Mouse (Mus musculus) ES-E14 (cell line): ENCODE measurements around the gene Gm17364. TPM values are rescaled to one million over a fixed set of nuclear protein-coding genes. Genes with fewer than 3 reads are reported as not detected.
"Not testable (repeated sequence)": the region's sequence is repeated elsewhere in the genome, so short reads cannot be mapped to it uniquely, and the experiment has no call there.

Experiments
- DNase-seq: peaks from one replicate; pipeline ENCODE4 v3.0.0-alpha.2; 2013; ENCODE audit warnings: low read depth, low spot score
- H3K27ac ChIP-seq: 2 replicates; pipeline ENCODE4 v1.5.1; 2012; ENCODE audit warnings: low read depth, mild to moderate bottlenecking, low read length, moderate library complexity, mixed read lengths; ENCODE audit not compliant: poor library complexity, insufficient read depth, severe bottlenecking
- H3K36me3 ChIP-seq: 2 replicates; pipeline ENCODE4 v1.6.1; 2012; ENCODE audit warnings: mild to moderate bottlenecking, low read length, moderate library complexity, mixed read lengths; ENCODE audit not compliant: control insufficient read depth, poor library complexity, insufficient read depth, severe bottlenecking
- H3K4me1 ChIP-seq, 2 experiments: fragments of 150-350 bp in 1 of 2; sonication (generic) in 1 of 2; 2 replicates each; pipeline ENCODE4 v1.6.1; 2012; ENCODE audit warnings: low read length in 2 of 2, mild to moderate bottlenecking in 1 of 2, mixed read lengths in 1 of 2; ENCODE audit not compliant: control insufficient read depth in 2 of 2, insufficient read depth in 2 of 2, poor library complexity in 1 of 2
- H3K4me3 ChIP-seq, 2 experiments: fragments of 150-350 bp in 1 of 2; sonication (generic) in 1 of 2; 2 replicates each; pipeline ENCODE4 v1.5.1; 2012; ENCODE audit warnings: low read length in 2 of 2, low read depth in 1 of 2, mild to moderate bottlenecking in 1 of 2, mixed read lengths in 1 of 2; ENCODE audit not compliant: insufficient read depth in 1 of 2, poor library complexity in 1 of 2, severe bottlenecking in 1 of 2
- H3K9ac ChIP-seq: 2 replicates; pipeline ENCODE4 v1.6.1; 2012; ENCODE audit warnings: low read depth, mild to moderate bottlenecking, low read length, mixed read lengths; ENCODE audit not compliant: poor library complexity, insufficient read depth, severe bottlenecking
- H3K9me3 ChIP-seq: fragments of 150-350 bp; sonication (generic); 2 replicates; pipeline ENCODE4 v1.6.1; 2012; ENCODE audit warnings: low read depth, mild to moderate bottlenecking, low read length; ENCODE audit not compliant: control insufficient read depth, insufficient read depth
- CHD2 ChIP-seq: IDR thresholded peaks from 2 replicates; pipeline ENCODE4 v1.6.1; 2014; ENCODE audit warnings: mild to moderate bottlenecking, low read depth, low read length, inconsistent platforms
- HCFC1 ChIP-seq: IDR thresholded peaks from 2 replicates; pipeline ENCODE4 v1.6.1; 2012; ENCODE audit warnings: low read length, inconsistent platforms, borderline replicate concordance; ENCODE audit not compliant: insufficient read depth
- MAFK ChIP-seq: IDR thresholded peaks from 2 replicates; pipeline ENCODE4 v1.6.1; 2014; ENCODE audit warnings: mild to moderate bottlenecking, low read depth, low read length, inconsistent platforms; ENCODE audit not compliant: insufficient read depth
- ZC3H11A ChIP-seq: IDR thresholded peaks from 2 replicates; pipeline ENCODE4 v1.6.1; 2012; ENCODE audit warnings: low read depth, mild to moderate bottlenecking, inconsistent platforms, low read length, borderline replicate concordance
- ZNF384 ChIP-seq: IDR thresholded peaks from 2 replicates; pipeline ENCODE4 v1.6.1; 2012; ENCODE audit warnings: low read depth, low read length, inconsistent platforms
- in situ Hi-C, 2 experiments: fragments of 600-800 bp; cut with MboI; formaldehyde crosslinking; loops; one replicate each; pipeline ENCODE4 v1.15.1; 2025; ENCODE audit warnings: low sequenced_read_pairs in 2 of 2, inconsistent platforms in 1 of 2; ENCODE audit not compliant: unreplicated experiment in 2 of 2
- total RNA-seq: library from RNA; depleted of rRNA; stranded (reverse); fragments of 300-350 nt; gene quantifications from 2 replicates; pipeline ENCODE4 v1.2.3, GENCODE M21; 2012

Gene Gm17364
- total RNA-seq, 1 experiment = not detected

DNA sequence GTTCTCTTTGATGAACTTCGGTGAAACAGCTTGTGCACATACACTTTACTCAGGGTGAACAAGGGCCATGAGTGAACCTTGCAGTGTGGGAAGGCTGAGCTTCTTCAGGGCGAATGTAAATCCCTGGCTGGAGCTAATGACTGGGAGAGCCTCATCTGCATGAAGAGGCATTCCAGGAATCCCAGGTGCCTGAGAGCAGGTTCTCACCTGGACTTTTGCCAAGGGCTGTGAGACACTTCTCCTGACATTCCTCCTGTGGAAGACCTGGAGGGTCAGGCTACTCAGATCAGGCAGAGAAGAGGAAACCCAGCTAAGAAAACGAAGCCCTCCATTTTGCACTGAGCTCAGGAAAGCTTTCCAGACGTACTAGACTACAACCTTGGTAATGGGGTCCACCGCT lies 6.9 kb upstream of the Gm17364 start:
- H3K36me3 ChIP-seq = no peaks in the 10 kb centered on the region
- no peak overlapping the region for H3K27ac ChIP-seq
- no peaks in the 10 kb centered on the region for H3K9me3 ChIP-seq
- no peak for DNase-seq
- H3K4me1 ChIP-seq = no peaks in the 10 kb centered on the region
- TF ChIP-seq MAFK = no peak
- TF ChIP-seq ZNF384 = no peak
- TF ChIP-seq CHD2 = no peak
- no peak for TF ChIP-seq ZC3H11A
- H3K9ac ChIP-seq = no peak overlapping the region
- in situ Hi-C loops = loop anchor here in 1 of 2 experiments (25.0 kb wide), 1 partner anchor 282 kb away; no protein-coding TSS in a partner anchor
- H3K4me3 ChIP-seq = no peak overlapping the region

DNA sequence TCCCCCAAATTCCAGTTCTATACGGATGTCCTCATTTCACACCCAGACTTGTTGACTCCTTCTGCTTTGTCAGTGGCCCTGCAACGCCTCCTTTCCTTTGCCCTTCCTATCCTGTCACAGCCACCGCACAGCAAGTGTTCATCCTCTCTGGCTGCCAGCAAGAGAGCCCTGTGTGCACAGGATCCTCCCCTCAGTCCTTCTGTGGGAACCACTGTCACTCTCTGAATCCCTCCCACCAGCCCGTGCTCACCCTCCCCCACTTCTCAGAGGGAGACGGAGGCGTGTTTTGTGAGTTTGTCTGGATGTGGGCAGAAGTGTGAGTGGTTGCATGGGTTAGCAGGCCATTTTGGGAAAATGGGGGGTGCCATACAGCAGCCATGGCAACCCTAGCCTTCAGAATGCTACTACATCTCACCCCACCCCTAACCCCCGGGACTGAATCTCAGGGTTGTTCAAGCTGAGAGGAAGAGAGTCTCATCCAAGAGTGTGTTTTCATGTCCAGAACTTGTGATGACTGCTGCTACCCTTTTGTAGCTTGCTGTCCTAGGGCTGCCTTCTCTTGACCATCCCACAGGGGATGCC lies 5.9 kb downstream of the Gm17364 start:
- Histone ChIP-seq H3K27ac (no peak overlapping the region), H3K9ac (no peak overlapping the region), H3K9me3 (no peaks in the 10 kb centered on the region), H3K4me1 (no peaks in the 10 kb centered on the region), H3K36me3 (no peaks in the 10 kb centered on the region), H3K4me3 (no peak overlapping the region)
- DNase-seq = no peak
- in situ Hi-C loops = no loop called here
- TF ChIP-seq HCFC1 (no peak), MAFK (no peak), ZC3H11A (no peak), ZNF384 (no peak)

DNA sequence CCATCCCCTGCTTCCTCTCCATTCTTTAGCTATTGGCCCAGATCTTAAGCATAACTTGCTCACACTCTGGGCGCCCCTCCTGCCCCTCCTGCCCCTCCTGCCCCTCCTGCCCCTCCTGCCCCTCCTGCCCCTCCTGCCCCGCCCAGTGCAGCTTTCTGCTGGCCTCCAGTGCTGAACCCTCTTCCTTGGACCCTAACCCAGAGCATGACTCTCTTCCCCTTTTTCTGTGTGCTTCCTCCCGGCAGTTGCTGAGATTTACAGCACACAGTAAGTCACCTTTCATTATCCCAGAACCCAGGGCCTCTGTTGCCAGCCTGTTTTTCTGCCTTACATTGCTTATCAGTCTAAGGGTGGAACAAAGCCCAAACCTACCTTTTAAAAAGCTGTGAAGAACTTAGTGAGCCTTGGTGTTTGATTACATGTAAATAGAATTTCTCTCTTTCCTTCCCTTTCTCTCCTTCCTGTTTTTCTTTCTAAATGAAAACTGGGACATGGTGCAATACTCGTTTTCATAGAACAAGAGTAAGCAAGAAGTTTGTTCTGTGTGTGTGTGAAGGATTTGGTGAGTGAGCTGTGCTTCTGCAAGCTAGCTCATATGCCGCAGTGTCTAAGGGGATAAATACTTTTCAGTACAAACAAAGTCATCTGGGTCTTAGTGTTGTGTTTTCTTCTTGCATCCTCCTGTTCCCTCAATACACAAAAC lies 10.3 kb downstream of the Gm17364 start:
- no peaks in the 10 kb centered on the region for H3K36me3 ChIP-seq
- no peak overlapping the region for H3K4me3 ChIP-seq
- no peaks in the 10 kb centered on the region for H3K4me1 ChIP-seq
- no peak overlapping the region for H3K27ac ChIP-seq
- in situ Hi-C loops = no loop called here
- no peaks in the 10 kb centered on the region for H3K9me3 ChIP-seq
- no peak for DNase-seq
- no peak overlapping the region for H3K9ac ChIP-seq
- TF ChIP-seq CHD2 (no peak), HCFC1 (no peak), ZC3H11A (no peak), ZNF384 (no peak), MAFK (no peak)

DNA sequence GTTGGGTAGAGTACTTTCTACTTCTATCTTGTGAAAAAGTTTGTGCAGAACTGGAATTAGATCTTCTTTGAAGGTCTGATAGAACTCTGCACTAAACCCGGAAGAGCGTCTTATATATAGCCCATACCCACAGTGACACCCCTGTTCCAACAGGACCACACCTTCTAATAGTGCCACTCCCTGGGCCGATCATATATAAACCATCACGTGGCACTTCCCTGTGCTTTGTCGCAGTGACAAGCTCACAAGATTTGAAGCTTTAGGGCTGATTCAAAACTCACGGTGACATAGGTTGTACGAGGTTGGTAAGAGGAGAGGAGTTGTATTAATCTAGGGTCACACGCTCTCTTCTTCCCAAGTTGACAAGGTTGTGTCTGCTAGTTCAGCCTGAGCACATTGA lies 12.2 kb downstream of the Gm17364 start:
- H3K36me3 ChIP-seq, H3K4me1 ChIP-seq, DNase-seq, H3K27ac ChIP-seq, H3K4me3 ChIP-seq, in situ Hi-C loops, H3K9me3 ChIP-seq, H3K9ac ChIP-seq: not testable (repeated sequence)

DNA sequence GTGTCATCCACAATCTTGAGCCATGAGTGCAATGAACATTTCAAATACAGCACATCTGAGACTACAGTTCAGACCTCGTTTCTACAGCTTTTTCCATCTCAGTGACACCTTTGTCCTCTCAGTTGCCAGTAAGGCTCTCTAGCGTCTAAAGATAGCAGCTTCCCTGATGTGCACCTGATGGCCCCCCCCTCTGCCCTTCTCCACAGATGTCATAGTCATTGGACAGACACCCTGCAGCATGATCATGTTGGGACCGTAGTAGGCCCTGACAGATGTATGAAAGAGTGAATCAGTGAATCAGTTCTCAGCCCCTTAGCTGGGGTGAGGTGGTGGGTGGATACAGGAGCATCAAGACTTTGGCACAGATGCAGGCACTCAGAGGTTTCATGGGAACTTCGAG lies 15.9 kb downstream of the Gm17364 start:
- Histone ChIP-seq H3K4me3 (no peak overlapping the region), H3K9ac (no peak overlapping the region), H3K4me1 (no peaks in the 10 kb centered on the region), H3K27ac (no peak overlapping the region), H3K36me3 (no peaks in the 10 kb centered on the region), H3K9me3 (no peaks in the 10 kb centered on the region)
- TF ChIP-seq ZC3H11A (no peak), CHD2 (no peak), MAFK (no peak), ZNF384 (no peak)
- in situ Hi-C loops = no loop called here
- DNase-seq = no peak
